Mouse (Mus musculus) myocyte (in vitro differentiated cells): ENCODE data around the gene Erg.

Experiments
- CEBPB ChIP-seq: IDR thresholded peaks from 2 replicates; pipeline ENCODE4 v1.6.1; 2011; ENCODE audit warnings: mild to moderate bottlenecking, moderate library complexity; ENCODE audit not compliant: poor library complexity, insufficient read depth, severe bottlenecking
- E2F4 ChIP-seq: IDR thresholded peaks from one replicate; pipeline ENCODE4 v1.6.1; 2011; ENCODE audit warnings: mild to moderate bottlenecking, control low read depth, moderate library complexity; ENCODE audit not compliant: insufficient read depth
- MAX ChIP-seq: IDR thresholded peaks from one replicate; pipeline ENCODE4 v1.6.1; 2011; ENCODE audit warnings: low read depth, mild to moderate bottlenecking, control low read depth
- MYOD1 ChIP-seq, 3 experiments: IDR thresholded peaks; one replicate each; pipeline ENCODE4 v1.6.1; 2011; ENCODE audit warnings: control low read depth in 2 of 3, low read depth in 2 of 3, mild to moderate bottlenecking in 2 of 3, moderate library complexity in 1 of 3; ENCODE audit not compliant: insufficient read length in 2 of 3, control insufficient read depth in 1 of 3
- MYOG ChIP-seq, 3 experiments: IDR thresholded peaks; one replicate each; pipeline ENCODE4 v1.6.1; 2011; ENCODE audit warnings: control low read depth in 2 of 3, low read depth in 2 of 3, mild to moderate bottlenecking in 2 of 3; ENCODE audit not compliant: insufficient read length in 2 of 3, control insufficient read depth in 1 of 3, insufficient read depth in 1 of 3
- POLR2A ChIP-seq: IDR thresholded peaks from one replicate; pipeline ENCODE4 v1.6.1; 2011; ENCODE audit warnings: low read depth, mild to moderate bottlenecking, control low read depth, moderate library complexity; ENCODE audit not compliant: insufficient read length
- POLR2AphosphoS2 ChIP-seq: IDR thresholded peaks from one replicate; pipeline ENCODE4 v1.6.1; 2011; ENCODE audit warnings: low read depth, control low read depth; ENCODE audit not compliant: insufficient read length
- REST ChIP-seq: IDR thresholded peaks from one replicate; pipeline ENCODE4 v1.6.1; 2011; ENCODE audit warnings: mild to moderate bottlenecking, control low read depth, moderate library complexity; ENCODE audit not compliant: insufficient read depth, insufficient read length
- SRF ChIP-seq: IDR thresholded peaks from one replicate; pipeline ENCODE4 v1.6.1; 2011; ENCODE audit warnings: low read depth; ENCODE audit not compliant: control insufficient read depth, insufficient read length
- TCF12 ChIP-seq: IDR thresholded peaks from one replicate; pipeline ENCODE4 v1.6.1; 2011; ENCODE audit warnings: mild to moderate bottlenecking, control low read depth; ENCODE audit not compliant: poor library complexity, insufficient read depth, severe bottlenecking
- USF1 ChIP-seq: IDR thresholded peaks from one replicate; pipeline ENCODE4 v1.6.1; 2011; ENCODE audit warnings: low read depth, mild to moderate bottlenecking, control low read depth, moderate library complexity

DNA sequence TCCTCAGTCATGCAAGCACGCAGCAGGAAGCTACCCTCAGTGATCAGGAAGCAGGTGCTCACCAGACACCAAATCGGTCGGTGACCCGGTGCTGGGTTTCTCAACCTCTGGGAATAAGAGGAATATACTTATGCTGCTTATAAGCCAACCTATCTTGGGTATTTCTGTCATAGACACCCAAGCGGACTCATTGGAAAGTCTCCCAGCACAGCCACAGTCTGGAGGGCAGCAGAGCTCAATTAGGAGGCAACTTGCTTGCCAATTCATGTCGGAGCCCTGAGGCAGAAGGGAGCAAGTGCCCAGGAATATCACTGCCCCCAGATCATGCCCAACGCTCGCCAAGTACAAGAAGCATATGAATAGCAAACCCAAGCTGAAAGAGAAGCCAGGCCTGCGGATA lies 184.5 kb downstream of the Erg start:
- TF ChIP-seq POLR2AphosphoS2 = no peak
- no peak for TF ChIP-seq MYOG (IDR thresholded peaks at IDR 0.05; ENCODE audit: control insufficient read depth in 1 of 3, insufficient read depth in 1 of 3, insufficient read length in 2 of 3, low read depth in 2 of 3)
- no peak for TF ChIP-seq POLR2A
- no peak for TF ChIP-seq MYOD1 (IDR thresholded peaks at IDR 0.05; ENCODE audit: control insufficient read depth in 1 of 3, insufficient read length in 2 of 3, low read depth in 2 of 3)
- TF ChIP-seq TCF12 = no peak
- TF ChIP-seq SRF = no peak
- no peak for TF ChIP-seq MAX
- TF ChIP-seq E2F4 = no peak
- no peak for TF ChIP-seq USF1
- TF ChIP-seq CEBPB = no peak
- TF ChIP-seq REST = no peak
